Mouse (Mus musculus): ENCODE measurements around the gene Xylt1.

Gene Xylt1

GRCm38 (mm10) chr7:117436892-117437291, 56.1 kb downstream of the Xylt1 start:
- DNase-seq, result no peak

- no peak for DNase-seq
Measured at GRCm38 (mm10) chr7:117440994-117441393, 60.2 kb downstream of the Xylt1 start.

GRCm38 (mm10) chr7:117442639-117443038, 61.9 kb downstream of the Xylt1 start:
- no peak for DNase-seq

GRCm38 (mm10) chr7:117443215-117443614, 62.4 kb downstream of the Xylt1 start:
- DNase-seq, result no peak

GRCm38 (mm10) chr7:117445471-117445870, 64.7 kb downstream of the Xylt1 start:
- no peak for DNase-seq

GRCm38 (mm10) chr7:117449605-117450004, 68.8 kb downstream of the Xylt1 start:
- no peak for DNase-seq

GRCm38 (mm10) chr7:117451212-117451611, 70.4 kb downstream of the Xylt1 start:
- DNase-seq, result no peak

GRCm38 (mm10) chr7:117452269-117452668, 71.5 kb downstream of the Xylt1 start:
- no peak for DNase-seq

- DNase-seq, result no peak
Measured at GRCm38 (mm10) chr7:117454789-117455548, 74.2 kb downstream of the Xylt1 start.

GRCm38 (mm10) chr7:117462196-117462935, 81.6 kb downstream of the Xylt1 start:
- DNase-seq, result no peak

- no peak for DNase-seq
Measured at GRCm38 (mm10) chr7:117464956-117465355, 84.2 kb downstream of the Xylt1 start.

- no peak for DNase-seq
Measured at GRCm38 (mm10) chr7:117466006-117466780, 85.4 kb downstream of the Xylt1 start.

GRCm38 (mm10) chr7:117470243-117470802, 89.5 kb downstream of the Xylt1 start:
- no peak for DNase-seq

GRCm38 (mm10) chr7:117472055-117472780, 91.4 kb downstream of the Xylt1 start:
- no peak for DNase-seq

GRCm38 (mm10) chr7:117472781-117473743, 92.3 kb downstream of the Xylt1 start:
- peak; percentile 13 for DNase-seq

GRCm38 (mm10) chr7:117474302-117474701, 93.5 kb downstream of the Xylt1 start:
- no peak for DNase-seq

- DNase-seq, result no peak
Measured at GRCm38 (mm10) chr7:117475106-117475505, 94.3 kb downstream of the Xylt1 start.

GRCm38 (mm10) chr7:117478937-117479336, 98.2 kb downstream of the Xylt1 start:
- no peak for DNase-seq

GRCm38 (mm10) chr7:117480831-117481230, 100.1 kb downstream of the Xylt1 start:
- no peak for DNase-seq

- no peak for DNase-seq
Measured at GRCm38 (mm10) chr7:117481404-117481803, 100.6 kb downstream of the Xylt1 start.

GRCm38 (mm10) chr7:117482701-117483100, 101.9 kb downstream of the Xylt1 start:
- DNase-seq, result no peak

Measured in cerebellum, adult 9-10 months (tissue).